In genomic region chrX:23285442-23285817, GRCm38 (mm10) we compare ENCODE assay signal across 11 mouse cellular contexts.
DNase-seq lines count a peak whose midpoint lies in the region; ATAC-seq and TF ChIP-seq lines count a peak whose summit lies in the region.
"Had no signal": no experiment of that assay in that cellular context is flagged by ENCODE, and none has a peak within 500 bp of the region (broad histone marks: within the 10 kb centered on the region; RNA-seq: fewer than 3 reads in every experiment).

No protein-coding gene starts in this region.

- H3K27me3 ChIP-seq in forebrain, embryonic 12.5 days = no peaks in the 10 kb centered on the region
- no peaks in the 10 kb centered on the region for H3K27me3 ChIP-seq in hindbrain, embryonic 15.5 days
- no peaks in the 10 kb centered on the region for H3K27me3 ChIP-seq in intestine, embryonic 15.5 days (replicated peaks)
- H3K27me3 ChIP-seq in kidney, embryonic 15.5 days = no peaks in the 10 kb centered on the region

- peak overlapping the region; percentile 44 for H3K4me2 ChIP-seq in forebrain, embryonic 12.5 days
- H3K4me2 ChIP-seq in hindbrain, embryonic 15.5 days = peak overlapping the region; percentile 51
- H3K4me2 ChIP-seq in intestine, embryonic 15.5 days (replicated peaks) = no peak overlapping the region
- H3K4me2 ChIP-seq in kidney, embryonic 15.5 days = no peak overlapping the region

- no peaks in the 10 kb centered on the region for H3K36me3 ChIP-seq in forebrain, embryonic 12.5 days (replicated peaks)
- no peaks in the 10 kb centered on the region for H3K36me3 ChIP-seq in hindbrain, embryonic 15.5 days
- H3K36me3 ChIP-seq in intestine, embryonic 15.5 days = no peaks in the 10 kb centered on the region
- no peaks in the 10 kb centered on the region for H3K36me3 ChIP-seq in kidney, embryonic 15.5 days

- no peak for DNase-seq in layer of hippocampus, adult 2 months (ENCODE audit: low spot score in 2 of 2)
- no peak for DNase-seq in layer of hippocampus, adult 11-12 months (ENCODE audit: low spot score)
- DNase-seq: kidney, postnatal 14 days; left cerebral cortex, postnatal 4 days; thymus, postnatal 4 days had no signal

- no peak for TF ChIP-seq POLR2A in olfactory bulb, adult 2 months (IDR thresholded peaks at IDR 0.05; ENCODE audit: insufficient read depth, low read depth, low read length)

- 13% methylated on average over 10 of the region's 10 CpGs for WGBS in forebrain, embryonic 12.5 days
- WGBS in hindbrain, embryonic 15.5 days = 25% methylated on average over 10 of the region's 10 CpGs
- WGBS in olfactory bulb, adult 2 months = 20% methylated on average over 10 of the region's 10 CpGs
- WGBS in intestine, embryonic 15.5 days = 45% methylated on average over 10 of the region's 10 CpGs
- WGBS in kidney, embryonic 15.5 days = 31% methylated on average over 10 of the region's 10 CpGs

- TF ChIP-seq CTCF in layer of hippocampus, adult 2 months (conservative IDR thresholded peaks at IDR 0.05) = no peak
- no peak for TF ChIP-seq CTCF in olfactory bulb, adult 2 months (IDR thresholded peaks at IDR 0.05; ENCODE audit: insufficient read depth, low read depth, low read length)

- H3K4me1 ChIP-seq in forebrain, embryonic 12.5 days = no peaks in the 10 kb centered on the region
- H3K4me1 ChIP-seq in hindbrain, embryonic 15.5 days (replicated peaks) = no peaks in the 10 kb centered on the region
- no peaks in the 10 kb centered on the region for H3K4me1 ChIP-seq in olfactory bulb, adult 2 months (ENCODE audit: control insufficient read depth, insufficient read depth, low read length)
- H3K4me1 ChIP-seq in intestine, embryonic 15.5 days (replicated peaks) = no peaks in the 10 kb centered on the region
- H3K4me1 ChIP-seq in kidney, embryonic 15.5 days = no peaks in the 10 kb centered on the region

- peak overlapping the region; percentile 50 for H3K4me3 ChIP-seq in layer of hippocampus, adult 2 months
- H3K4me3 ChIP-seq in forebrain, embryonic 12.5 days (replicated peaks) = peak overlapping the region; percentile 23
- peak overlapping the region; percentile 38 for H3K4me3 ChIP-seq in hindbrain, embryonic 15.5 days
- peak overlapping the region; percentile 10; the same call in 1 of the 2 replicates for H3K4me3 ChIP-seq in olfactory bulb, adult 2 months (ENCODE audit: insufficient read depth, low read depth, low read length)
- no peak overlapping the region for H3K4me3 ChIP-seq in intestine, embryonic 15.5 days (replicated peaks)
- H3K4me3 ChIP-seq in kidney, embryonic 15.5 days (replicated peaks) = no peak overlapping the region

- peak; percentile 63 for ATAC-seq in forebrain, embryonic 12.5 days (ENCODE audit: low FRiP score)
- peak; percentile 75 for ATAC-seq in hindbrain, embryonic 15.5 days (ENCODE audit: low FRiP score, low read depth)
- ATAC-seq in intestine, embryonic 15.5 days = no peak
- ATAC-seq in kidney, embryonic 15.5 days (replicated peaks; ENCODE audit: low FRiP score) = no peak
- ATAC-seq: lung, postnatal 0 days had no signal

- peak overlapping the region; percentile 85 for H3K27ac ChIP-seq in layer of hippocampus, adult 2 months
- H3K27ac ChIP-seq in forebrain, embryonic 12.5 days = peak overlapping the region; percentile 53
- H3K27ac ChIP-seq in hindbrain, embryonic 15.5 days (replicated peaks) = peak overlapping the region; percentile 76
- H3K27ac ChIP-seq in olfactory bulb, adult 2 months (ENCODE audit: insufficient read depth, low read depth, low read length) = no peak overlapping the region; the same call in 1 of the 2 replicates
- no peak overlapping the region for H3K27ac ChIP-seq in intestine, embryonic 15.5 days
- H3K27ac ChIP-seq in kidney, embryonic 15.5 days = no peak overlapping the region

- H3K9me3 ChIP-seq in forebrain, embryonic 12.5 days = no peaks in the 10 kb centered on the region
- H3K9me3 ChIP-seq in hindbrain, embryonic 15.5 days = no peaks in the 10 kb centered on the region
- H3K9me3 ChIP-seq in intestine, embryonic 15.5 days = no peaks in the 10 kb centered on the region
- H3K9me3 ChIP-seq in kidney, embryonic 15.5 days (replicated peaks) = no peaks in the 10 kb centered on the region

- 0 out of 2 replicates have a peak overlapping the region, but pooled peaks have one; percentile 17 for H3K9ac ChIP-seq in forebrain, embryonic 12.5 days
- peak overlapping the region; percentile 37; the same call in 1 of the 2 replicates for H3K9ac ChIP-seq in hindbrain, embryonic 15.5 days
- no peak overlapping the region for H3K9ac ChIP-seq in intestine, embryonic 15.5 days
- no peak overlapping the region for H3K9ac ChIP-seq in kidney, embryonic 15.5 days

Comparison
In these comparisons a context has a peak if more than half of its experiments do, and no peak if none do; other contexts are left out.
1. H3K27ac ChIP-seq: peak in layer of hippocampus, adult 2 months (single experiment), forebrain, embryonic 12.5 days (single experiment) and hindbrain, embryonic 15.5 days (single experiment); none in olfactory bulb, adult 2 months (single experiment), intestine, embryonic 15.5 days (single experiment) and kidney, embryonic 15.5 days (single experiment).
2. H3K4me3 ChIP-seq: peak in layer of hippocampus, adult 2 months (single experiment), forebrain, embryonic 12.5 days (single experiment), hindbrain, embryonic 15.5 days (single experiment) and olfactory bulb, adult 2 months (single experiment); none in intestine, embryonic 15.5 days (single experiment) and kidney, embryonic 15.5 days (single experiment).
3. ATAC-seq: peak in forebrain, embryonic 12.5 days (single experiment) and hindbrain, embryonic 15.5 days (single experiment); none in intestine, embryonic 15.5 days (single experiment) and kidney, embryonic 15.5 days (single experiment).
4. H3K4me2 ChIP-seq: peak in forebrain, embryonic 12.5 days (single experiment) and hindbrain, embryonic 15.5 days (single experiment); none in intestine, embryonic 15.5 days (single experiment) and kidney, embryonic 15.5 days (single experiment).
5. H3K9ac ChIP-seq: peak in forebrain, embryonic 12.5 days (single experiment) and hindbrain, embryonic 15.5 days (single experiment); none in intestine, embryonic 15.5 days (single experiment) and kidney, embryonic 15.5 days (single experiment).